Mouse (Mus musculus) kidney, postnatal 25 days (tissue): Measurements from ENCODE around the gene Dmwd.
A peak's percentile ranks its signal among the peaks of the same experiment; 100 is the strongest.
"Not testable (repeated sequence)": the region's sequence is repeated elsewhere in the genome, so short reads cannot be mapped to it uniquely, and the experiment has no call there.

Experiments
- DNase-seq, 2 experiments: peaks; one replicate each; pipeline ENCODE4 v3.0.0; 2021; ENCODE audit warnings: mixed read lengths in 2 of 2

Gene Dmwd

DNA sequence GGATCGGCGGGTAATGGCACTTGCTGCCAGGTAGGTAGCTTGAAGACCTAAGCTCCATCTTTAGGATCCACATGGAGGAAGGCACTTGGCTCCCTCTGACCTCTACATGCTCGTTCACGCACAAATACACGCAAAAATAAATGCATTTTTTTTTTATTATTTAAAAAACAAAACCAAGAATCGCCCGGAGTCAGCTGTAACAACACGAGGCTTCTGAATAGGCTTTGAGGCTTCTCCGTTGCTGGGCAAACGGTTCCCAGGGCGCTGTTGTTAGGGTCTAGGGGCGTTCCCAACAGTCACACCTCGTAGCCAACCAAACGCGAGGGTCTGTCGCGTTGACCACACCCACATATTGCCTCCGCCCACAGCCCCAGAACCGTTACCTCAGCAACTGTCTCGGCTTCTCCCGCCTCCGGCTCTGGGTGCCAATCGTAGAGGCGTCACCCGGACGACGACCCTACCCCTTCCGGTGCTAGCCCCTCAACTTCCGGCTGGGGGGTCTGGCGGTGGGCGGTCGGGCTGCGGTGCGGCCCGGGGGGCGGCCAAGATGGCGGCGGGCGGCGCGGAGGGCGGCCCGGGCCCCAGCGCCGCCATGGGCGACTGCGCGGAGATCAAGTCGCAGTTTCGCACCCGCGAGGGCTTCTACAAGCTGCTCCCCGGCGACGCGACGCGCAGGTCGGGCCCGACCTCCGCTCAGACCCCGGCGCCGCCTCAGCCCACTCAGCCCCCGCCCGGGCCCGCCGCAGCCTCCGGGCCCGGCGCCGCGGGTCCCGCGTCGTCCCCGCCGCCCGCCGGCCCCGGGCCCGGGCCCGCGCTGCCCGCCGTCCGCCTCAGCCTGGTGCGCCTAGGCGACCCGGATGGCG is at the start of gene Dmwd:
Gene Dmwd (plus strand): TSS at position 505 of the 863 bp plus-strand sequence.
- peak; percentile 97 to 98 for DNase-seq

DNA sequence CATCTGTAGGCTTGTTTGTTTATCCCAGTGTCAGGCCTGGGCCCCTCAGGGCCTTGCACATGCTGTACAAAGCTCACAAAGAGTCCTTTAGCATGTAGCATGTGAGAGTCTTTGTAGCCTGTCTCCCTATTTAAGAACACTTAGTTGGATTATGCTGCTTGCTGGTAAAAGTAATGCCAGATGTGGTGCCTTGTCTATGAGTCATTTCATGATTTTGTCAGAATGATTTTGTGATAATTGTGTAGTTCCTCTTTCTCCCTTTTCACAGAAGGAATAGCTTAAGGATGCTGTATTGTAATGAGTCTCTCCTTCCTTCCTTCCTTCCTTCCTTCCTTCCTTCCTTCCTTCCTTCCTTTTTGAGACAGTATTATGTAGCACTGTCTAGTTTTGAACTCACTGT is 48.0 kb upstream of the Dmwd start:
- no peak for DNase-seq

DNA sequence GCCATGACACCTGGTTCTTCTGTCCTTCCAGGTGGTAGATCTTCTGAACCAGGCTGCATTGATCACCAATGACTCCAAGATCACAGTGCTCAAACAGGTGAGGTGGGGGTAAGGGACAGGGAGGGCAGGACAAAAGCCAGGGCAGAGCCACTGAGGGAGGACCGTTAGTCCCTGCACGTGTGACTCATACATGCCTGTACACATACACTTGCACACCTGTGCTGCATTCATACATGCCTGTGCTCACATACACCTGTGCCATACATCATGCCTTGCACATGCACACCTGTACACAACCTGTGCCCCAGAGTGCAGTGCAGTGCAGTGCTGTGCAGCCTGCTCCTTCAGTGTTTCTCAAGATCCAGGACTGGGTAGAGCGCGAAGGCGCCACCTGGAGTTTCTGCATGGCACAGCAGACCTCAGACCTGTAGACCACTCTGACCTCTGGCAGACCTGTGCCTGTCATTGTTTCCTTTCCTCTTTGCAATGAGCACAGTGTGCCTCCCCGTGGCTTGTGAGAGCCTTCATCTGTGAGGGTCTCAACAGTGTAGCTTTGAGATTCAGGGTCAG is 46.9 kb upstream of the Dmwd start:
- DNase-seq = peak; percentile 69 to 70

DNA sequence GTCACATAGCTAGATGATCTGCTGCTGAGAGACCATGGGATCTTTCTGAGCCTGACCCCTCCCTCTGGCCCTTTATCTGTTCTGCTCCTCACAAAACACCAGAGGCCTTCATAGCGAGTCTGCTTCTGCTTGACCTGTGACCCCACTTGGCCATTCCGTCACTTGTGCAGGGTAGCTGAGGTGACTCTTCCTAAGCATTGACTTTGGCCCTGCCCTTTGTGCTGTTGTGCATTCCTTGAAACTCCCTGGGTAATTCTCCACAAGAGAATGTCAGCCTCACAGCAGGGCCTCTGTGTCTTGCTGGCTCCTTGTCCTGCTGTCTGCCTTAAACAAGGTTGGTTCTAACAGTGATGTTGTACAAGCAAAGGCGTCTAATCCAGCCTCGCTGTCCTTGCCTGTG is 44.4 kb upstream of the Dmwd start:
- peak; percentile 32 to 57 for DNase-seq

DNA sequence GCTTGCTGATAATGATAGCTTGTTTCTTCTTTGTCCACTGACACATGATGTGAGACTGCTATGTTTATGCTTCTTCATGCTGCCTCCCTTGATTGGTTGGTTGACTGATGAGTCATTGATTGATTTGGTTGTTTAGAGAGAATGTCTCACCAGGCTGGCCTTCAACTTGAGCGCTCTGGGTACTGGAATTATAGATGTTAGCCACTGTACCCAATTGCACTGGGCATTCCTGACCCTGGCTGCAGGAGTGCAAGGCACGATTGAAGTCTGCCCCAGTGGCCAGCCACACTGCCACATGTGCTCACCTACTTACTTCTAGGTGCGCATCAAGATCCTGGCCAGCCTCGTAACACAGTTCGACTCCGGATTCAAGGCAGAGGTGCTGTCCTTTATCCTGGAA is 31.4 kb upstream of the Dmwd start:
- DNase-seq = no peak

DNA sequence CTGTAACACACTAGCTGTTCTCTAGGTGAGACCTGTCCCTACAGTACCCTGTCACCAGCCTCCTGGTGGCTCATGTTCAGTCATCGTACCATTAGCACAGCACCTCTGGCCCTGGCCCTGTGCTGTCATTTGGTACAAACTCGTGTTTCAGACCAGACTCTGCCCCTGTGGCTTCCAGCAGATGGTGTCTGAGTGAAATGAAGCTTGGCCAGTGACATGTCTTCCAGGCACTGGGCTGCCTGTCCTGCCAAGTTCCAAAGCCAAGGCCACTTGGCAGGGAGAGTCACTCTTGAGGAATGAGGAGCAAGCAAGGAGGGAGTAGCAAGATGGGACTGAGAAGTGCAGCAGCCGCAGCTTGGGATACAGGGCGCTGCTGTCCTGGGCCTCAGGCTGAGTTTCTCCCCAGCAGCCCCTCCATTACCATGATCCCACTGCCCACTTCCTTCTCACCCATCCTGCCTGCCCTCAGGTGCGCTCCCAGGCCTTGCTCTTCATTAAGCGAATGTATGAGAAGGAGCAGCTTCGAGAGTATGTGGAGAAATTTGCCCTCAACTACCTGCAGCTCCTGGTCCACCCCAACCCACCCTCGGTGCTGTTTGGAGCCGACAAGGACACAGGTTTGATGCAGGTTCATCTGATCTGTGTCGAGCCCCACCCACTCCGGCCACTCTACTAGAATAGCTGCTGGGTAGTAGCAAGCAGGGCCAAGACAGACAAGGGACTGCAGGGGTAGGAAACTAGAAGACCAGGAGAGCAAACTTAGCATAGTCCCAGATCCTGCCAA is 29.5 kb upstream of the Dmwd start:
- no peak for DNase-seq

DNA sequence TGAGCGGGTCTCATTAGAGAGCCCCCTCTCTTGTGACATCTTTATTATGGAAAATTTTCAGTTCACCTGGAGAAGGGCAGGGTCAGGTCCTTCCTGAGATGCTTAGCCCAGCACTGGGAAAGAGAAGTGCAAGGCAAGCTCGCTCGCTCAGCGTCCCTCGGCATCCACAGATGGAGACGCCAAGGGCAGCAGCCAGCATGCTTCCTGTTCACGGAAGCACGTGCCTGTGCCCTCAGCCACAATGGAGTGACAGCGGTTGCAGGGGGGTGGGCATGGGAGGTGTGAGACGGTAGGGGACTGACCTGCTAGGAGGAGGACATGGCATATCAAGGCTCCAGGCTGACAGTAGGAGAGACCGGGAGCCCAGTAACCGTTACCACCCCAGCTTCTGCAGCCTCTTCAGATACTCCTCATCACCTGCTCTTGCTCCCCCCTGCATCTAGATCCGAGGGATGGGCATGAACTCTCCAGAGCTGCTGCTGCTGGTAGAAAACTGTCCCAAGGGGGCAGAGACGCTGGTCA is 28.0 kb upstream of the Dmwd start:
- DNase-seq = no peak

DNA sequence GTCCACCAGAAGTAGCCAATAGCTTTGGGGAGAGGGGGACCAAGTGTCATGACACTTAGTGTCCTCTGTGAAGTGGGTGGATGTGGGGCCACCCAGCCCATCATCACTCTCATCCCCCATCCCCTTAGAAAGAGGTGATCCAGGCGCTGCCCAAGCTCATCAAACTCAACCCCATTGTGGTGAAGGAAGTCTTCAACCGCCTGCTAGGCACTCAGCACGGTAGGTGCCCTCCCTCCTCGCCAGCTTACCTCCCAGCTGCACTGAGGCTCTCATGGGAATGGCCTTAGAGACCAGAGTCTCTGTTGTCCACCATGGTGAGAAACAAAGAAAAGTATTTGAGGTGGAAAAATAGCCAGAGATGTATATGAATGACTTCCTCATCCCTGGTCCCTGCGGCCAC is 26.8 kb upstream of the Dmwd start:
- no peak for DNase-seq

DNA sequence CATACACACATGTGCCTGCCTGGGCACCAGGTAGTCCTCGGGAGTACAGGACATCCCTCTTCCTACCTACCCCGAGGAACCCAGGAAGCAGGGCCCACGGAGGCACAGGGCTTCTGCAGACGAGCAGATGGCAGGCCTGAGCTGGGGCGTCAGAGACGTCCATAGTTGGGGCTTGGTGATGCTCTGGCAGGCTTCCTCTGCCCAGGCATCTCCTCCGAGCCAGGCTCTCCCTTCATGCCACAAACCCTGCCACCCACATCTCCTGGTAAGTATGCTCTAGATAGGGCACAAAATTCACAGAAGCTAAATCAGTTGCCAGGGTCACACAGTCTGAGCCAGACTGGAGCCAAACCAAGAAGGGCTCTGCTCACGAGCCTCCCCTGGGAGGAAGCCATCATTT is 25.9 kb upstream of the Dmwd start:
- DNase-seq = no peak

DNA sequence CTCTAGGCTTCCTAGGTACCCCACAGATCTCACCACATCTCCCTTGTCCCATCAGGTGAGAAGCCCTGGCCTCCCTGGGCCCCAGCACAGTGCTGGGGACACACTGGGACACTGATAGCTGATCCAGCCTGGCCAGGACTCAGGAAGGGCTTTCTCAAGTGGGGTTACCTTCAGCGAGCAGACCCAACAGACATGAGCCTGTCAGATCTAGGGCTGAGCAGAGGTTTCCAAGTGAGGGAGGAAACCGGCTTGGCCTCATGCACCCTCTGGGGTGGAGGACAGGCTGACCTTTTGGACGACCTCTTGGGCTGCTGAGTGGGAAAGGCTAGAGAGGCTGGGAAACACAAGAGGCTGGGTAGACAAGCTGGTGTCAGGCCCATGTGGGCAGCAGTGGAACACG is 24.9 kb upstream of the Dmwd start:
- DNase-seq = peak in 1 of 2 experiments; percentile 10

DNA sequence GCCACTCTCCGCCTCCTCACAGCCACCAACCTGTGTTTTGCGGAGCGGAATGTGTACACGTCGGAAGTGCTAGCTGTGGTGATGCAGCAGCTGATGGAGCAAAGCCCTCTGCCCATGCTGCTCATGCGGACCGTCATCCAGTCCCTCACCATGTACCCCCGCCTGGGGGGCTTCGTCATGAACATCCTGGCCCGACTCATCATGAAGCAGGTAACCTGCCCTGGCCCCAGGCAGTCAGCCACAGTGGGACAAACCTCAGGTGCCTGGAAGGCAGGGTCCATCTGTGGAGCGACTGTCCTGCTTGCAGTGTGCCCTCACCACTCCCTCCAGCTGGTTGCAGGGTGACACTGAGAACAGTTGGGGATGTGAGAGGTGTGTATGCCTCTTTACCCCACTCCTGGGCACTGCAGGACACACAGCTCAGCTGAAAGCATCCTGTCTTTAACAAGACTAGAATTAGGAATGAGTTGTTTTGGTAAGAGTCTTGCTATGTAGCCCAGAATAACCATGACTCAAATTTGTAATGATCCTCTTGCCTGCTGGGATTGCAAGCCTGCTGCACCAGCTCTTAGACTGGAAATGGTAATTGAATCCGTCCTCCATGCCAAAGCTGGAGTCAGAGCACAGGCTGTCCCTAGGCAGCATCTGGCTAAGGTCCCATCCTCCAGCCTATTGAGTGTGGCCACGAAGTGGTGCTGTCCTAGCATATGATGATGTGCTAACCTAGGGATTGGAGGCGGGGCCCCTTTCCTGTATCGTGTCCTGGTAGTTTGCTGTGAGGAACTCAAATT is 23.5 kb upstream of the Dmwd start:
- DNase-seq = no peak

DNA sequence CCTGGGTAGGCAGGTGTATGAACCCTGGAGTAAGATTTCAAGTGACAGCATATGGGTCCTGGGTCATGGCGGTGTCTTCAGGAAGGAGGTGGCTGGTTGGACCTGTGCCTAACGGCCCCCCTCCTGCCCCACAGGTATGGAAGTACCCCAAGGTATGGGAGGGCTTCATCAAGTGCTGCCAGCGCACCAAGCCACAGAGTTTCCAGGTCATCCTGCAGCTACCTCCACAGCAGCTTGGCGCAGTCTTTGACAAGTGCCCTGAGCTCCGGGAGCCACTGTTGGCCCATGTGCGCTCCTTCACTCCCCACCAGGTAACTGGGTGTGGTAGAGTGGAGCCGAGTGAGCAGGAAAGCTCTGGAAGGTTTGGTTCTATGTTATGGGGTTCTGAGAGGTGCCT is 22.9 kb upstream of the Dmwd start:
- no peak for DNase-seq

DNA sequence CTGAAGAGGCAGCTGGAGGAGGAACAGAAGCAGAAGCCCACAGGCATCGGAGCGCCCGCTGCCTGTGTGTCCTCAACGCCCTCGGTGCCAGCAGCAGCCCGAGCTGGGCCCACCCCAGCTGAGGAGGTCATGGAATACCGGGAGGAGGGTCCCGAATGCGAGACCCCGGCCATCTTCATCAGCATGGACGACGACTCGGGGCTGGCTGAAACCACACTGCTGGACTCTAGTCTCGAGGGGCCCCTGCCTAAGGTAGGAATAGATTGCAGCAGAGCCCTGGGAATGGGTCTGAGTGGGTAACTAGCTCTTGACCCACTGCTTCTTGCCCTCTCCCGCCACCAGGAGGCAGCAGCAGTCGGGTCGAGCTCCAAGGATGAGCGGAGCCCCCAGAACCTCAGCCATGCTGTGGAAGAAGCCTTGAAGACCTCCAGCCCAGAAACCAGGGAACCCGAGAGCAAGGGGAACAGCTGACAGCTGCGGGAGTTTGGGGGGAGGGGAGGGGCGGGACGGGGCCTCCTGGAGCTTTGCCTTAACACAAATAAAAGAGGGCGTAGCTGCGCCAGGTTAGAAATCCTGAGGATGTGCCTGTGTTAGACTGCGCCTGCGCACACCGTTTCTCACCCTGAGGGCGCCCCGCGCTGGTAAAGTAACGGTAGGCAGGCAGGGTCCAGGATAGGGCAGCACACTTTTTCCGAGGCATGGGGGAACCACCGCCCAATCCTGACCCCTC is 21.8 kb upstream of the Dmwd start, which contains the start of gene Rsph6a:
Gene Rsph6a (plus strand): TSS at position 644 of the 730 bp plus-strand sequence.
- peak in 1 of 2 experiments; percentile 28 for DNase-seq

DNA sequence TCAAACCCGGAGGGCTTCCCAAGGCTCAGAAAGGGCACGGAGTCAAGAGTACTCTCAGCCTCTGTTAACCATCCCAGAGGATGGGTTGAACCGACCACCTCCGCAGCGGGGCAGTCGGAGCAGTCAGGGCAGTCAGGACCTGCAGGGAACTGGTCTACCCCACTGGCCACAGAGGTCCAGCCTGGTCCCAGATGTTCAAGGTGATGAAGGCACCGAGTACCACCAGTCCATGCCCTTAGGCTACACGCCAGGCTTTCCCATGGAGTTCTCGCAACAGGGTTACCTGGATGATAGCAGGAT is 21.3 kb upstream of the Dmwd start:
- DNase-seq = no peak

DNA sequence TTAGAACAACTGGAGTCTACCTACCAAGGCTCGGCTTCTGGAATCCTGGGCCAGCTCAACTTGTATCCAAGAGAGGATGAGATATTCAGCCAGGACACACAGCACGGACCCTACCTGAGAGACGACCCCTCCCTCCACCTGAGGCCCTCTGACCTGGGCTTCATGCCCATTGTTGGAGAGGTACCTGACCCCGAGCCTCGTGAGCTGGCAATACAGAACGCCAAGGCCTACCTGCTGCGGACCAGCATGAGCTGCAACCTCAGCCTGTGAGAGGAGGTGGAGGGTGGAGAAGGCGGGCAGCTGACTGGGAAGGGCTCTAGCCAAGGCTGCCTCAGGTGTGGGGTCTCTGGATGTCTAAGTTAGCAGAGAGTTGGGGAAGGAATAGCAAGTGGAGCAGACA is 20.9 kb upstream of the Dmwd start:
- DNase-seq = no peak

DNA sequence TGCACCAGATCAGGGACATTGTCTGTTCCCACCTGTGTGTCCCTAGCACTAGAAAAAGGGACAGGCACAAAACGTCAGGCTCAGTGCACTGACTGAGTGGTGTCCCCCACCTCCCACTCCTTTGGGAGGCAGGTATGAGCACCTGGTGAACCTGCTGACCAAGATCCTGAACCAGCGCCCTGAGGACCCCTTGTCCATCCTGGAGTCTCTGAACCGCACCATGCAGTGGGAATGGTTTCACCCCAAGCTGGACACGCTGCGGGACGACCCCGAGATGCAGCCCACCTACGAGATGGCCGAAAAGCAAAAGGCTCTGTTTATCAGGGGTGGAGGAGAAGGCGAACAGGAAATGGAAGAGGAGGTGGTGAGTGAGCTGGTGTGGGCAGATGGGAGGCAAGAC is 18.6 kb upstream of the Dmwd start:
- DNase-seq = no peak

DNA sequence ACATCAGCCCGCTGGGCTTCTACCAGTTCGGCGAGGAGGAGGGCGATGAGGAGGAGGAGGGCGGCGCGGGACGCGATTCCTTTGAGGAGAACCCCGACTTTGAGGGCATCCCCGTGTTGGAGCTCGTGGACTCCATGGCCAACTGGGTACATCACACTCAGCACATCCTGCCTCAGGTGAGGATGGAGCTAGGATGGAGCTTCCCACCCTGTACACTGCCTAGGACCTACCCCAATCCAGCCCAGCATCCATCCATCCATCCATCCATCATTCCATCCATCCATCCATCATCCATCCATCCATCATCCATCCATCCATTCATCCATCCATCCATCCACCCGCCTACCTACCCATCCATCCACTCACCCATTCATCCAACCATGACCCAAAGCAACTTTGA is 10.1 kb upstream of the Dmwd start:
- no peak for DNase-seq

DNA sequence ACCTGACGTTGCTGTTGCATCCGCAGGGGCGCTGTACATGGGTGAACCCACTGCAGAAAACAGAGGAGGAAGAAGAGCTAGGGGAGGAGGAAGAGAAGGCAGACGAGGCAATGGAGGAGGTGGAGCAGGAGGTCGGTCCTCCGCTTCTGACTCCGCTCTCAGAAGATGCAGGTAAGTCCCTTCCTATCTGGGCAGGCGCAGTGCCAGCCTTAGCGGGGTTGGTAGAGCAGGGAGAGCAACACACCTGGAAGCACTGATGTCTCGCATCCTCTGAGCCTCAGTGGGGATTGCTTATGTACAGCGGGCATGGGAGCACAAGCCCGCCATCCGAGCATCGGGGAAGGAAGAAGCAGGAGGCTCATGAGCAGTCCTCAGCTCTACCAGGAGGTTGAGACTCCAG is 9.0 kb upstream of the Dmwd start:
- DNase-seq = peak in 1 of 2 experiments; percentile 30

DNA sequence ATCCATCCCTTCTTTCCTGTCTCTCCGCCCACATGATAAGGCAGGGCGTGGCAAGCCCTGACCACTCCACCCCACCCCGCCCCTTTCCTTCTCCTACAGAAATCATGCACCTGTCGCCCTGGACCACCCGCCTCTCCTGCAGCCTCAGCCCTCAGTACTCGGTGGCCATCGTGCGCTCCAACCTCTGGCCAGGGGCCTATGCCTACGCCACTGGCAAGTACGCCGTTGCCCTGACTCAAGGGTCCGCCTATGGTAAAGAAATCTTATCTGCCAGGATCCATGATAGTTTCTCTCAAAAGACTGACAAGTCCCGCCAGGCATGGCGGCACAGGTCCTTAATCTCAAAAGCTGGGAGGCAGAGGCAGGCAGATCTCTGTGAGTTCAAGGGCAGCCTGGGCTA is 8.1 kb upstream of the Dmwd start:
- DNase-seq = peak in 1 of 2 experiments; percentile 34

DNA sequence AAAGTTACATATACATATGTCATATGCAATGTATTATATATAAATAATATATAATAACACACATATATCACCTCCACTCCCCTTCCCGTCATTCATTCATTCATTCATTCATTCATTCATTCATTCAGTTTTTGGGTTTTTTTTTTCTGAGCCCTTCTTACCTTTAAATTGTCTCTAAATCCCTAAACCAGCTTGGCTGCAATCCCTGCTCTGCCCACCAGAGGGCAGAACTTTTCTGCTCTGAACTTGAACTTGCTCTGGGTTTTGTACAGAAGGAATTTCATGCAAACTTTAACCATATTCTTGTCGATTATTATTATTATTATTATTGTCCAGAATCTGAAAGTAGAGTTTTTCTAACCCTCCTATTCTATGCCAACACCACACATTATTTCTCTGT is 7.3 kb upstream of the Dmwd start:
- peak; percentile 74 to 88 for DNase-seq

DNA sequence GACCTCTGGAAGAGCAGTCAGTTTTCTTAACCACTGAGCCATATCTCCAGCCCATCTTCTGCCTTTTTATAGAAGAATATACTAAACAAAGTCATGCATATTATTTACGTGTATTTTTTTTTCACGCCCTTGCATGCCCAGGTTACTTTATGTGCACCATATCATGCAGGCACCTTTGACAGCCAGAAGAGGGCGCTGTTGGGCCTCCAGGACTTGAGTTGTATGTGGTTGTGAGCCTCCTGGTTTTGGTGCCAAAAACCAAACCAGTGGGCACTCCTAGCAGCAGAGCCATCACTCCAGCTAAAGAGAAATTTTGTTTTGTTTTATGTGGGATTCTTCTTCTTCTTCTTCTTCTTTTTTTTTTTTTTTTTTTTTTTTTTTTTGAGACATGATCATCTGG is 6.5 kb upstream of the Dmwd start:
- peak in 1 of 2 experiments; percentile 33 for DNase-seq

DNA sequence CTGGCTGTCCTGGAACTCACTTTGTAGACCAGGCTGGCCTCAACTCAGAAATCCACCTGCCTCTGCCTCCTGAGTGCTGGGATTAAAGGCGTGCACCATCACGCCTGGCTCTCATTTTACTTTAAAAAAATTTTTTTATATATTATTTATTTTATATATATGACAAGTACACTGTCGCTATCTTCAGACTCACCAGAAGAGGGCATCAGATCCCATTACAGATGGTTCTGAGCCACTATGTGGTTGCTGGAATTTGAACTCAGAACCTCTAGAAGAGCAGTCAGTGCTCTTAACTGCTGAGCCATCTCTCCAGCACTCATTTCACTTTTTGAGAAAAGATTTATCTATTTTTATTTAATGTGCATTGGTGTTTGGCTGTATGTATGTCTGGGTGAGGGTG is 5.0 kb upstream of the Dmwd start:
- not testable (repeated sequence) for DNase-seq
